Mouse (Mus musculus) limb, embryonic 14.5 days (tissue): Measurements from ENCODE around the gene Notch3. TPM values are rescaled to one million over a fixed set of nuclear protein-coding genes. Genes with fewer than 3 reads are reported as not detected.

Experiments
- ATAC-seq: fragments of 200-750 bp; cut with Nextera tagmentation; 2 replicates; pipeline ENCODE4 v1.8.0; 2017; ENCODE audit warnings: low read depth, moderate number of reproducible peaks, moderate TSS enrichment; ENCODE audit not compliant: low FRiP score
- DNase-seq: peaks from one replicate; pipeline ENCODE4 v3.0.0-alpha.2; 2015; ENCODE audit warnings: low spot score
- H3K27ac ChIP-seq: fragments of 300-500 bp; sonication (generic); replicated peaks from 2 replicates; pipeline ENCODE4 v1.5.1; 2014; ENCODE audit warnings: low read depth, mild to moderate bottlenecking, low read length, moderate library complexity, mixed read lengths
- H3K27me3 ChIP-seq: fragments of 300-500 bp; sonication (generic); 2 replicates; pipeline ENCODE4 v1.6.1; 2014; ENCODE audit warnings: low read length, mixed read lengths; ENCODE audit not compliant: control insufficient read depth, insufficient read depth
- H3K36me3 ChIP-seq: fragments of 300-500 bp; sonication (generic); 2 replicates; pipeline ENCODE4 v1.6.1; 2014; ENCODE audit warnings: mild to moderate bottlenecking, low read length, moderate library complexity, mixed read lengths; ENCODE audit not compliant: control insufficient read depth, insufficient read depth
- H3K4me1 ChIP-seq: fragments of 300-500 bp; sonication (generic); 2 replicates; pipeline ENCODE4 v1.6.1; 2014; ENCODE audit warnings: antibody characterized with exemption, low read length, mixed read lengths; ENCODE audit not compliant: control insufficient read depth, insufficient read depth
- H3K4me2 ChIP-seq: fragments of 300-500 bp; sonication (generic); replicated peaks from 2 replicates; pipeline ENCODE4 v1.6.1; 2014; ENCODE audit warnings: low read depth, mild to moderate bottlenecking, low read length, moderate library complexity; ENCODE audit not compliant: severe bottlenecking
- H3K4me3 ChIP-seq: fragments of 300-500 bp; sonication (generic); replicated peaks from 2 replicates; pipeline ENCODE4 v1.5.1; 2014; ENCODE audit warnings: low read length
- H3K9ac ChIP-seq: fragments of 300-500 bp; sonication (generic); 2 replicates; pipeline ENCODE4 v1.6.1; 2014; ENCODE audit warnings: mild to moderate bottlenecking, low read depth, low read length, moderate library complexity; ENCODE audit not compliant: severe bottlenecking
- H3K9me3 ChIP-seq: fragments of 300-500 bp; sonication (generic); 2 replicates; pipeline ENCODE4 v1.6.1; 2016; ENCODE audit warnings: low read length; ENCODE audit not compliant: control insufficient read depth
- POLR2A ChIP-seq: fragments of 200-500 bp; IDR thresholded peaks from 2 replicates; pipeline ENCODE4 v1.8.0; 2012; ENCODE audit warnings: inconsistent platforms, mild to moderate bottlenecking, moderate library complexity, borderline replicate concordance; ENCODE audit not compliant: insufficient read depth, insufficient read length; ENCODE audit errors: extremely low read depth
- WGBS: fragments of 180-500 bp; shearing (Covaris S2); extraction: QIAGEN DNeasy Blood & Tissue Kit; methylation state at CpG from one replicate; pipeline ENCODE4 v1.1.7; 2014; 5-methylcytosine and 5-hydroxymethylcytosine counted together
- polyA plus RNA-seq, 2 experiments: library from polyadenylated mRNA; depleted of rRNA in 1 of 2; stranded (reverse) in 1 of 2; unstranded in 1 of 2; fragments of >200 nt; fragmentation: Nextera tagmentation in 1 of 2; extraction: Ambion mirVana in 1 of 2; gene quantifications; 2 replicates each; pipeline versions ENCODE4 v1.2.1 to v1.2.3; 2012 to 2014

Gene Notch3
- polyA plus RNA-seq, 2 experiments: 19.4 to 50.0 TPM

DNA sequence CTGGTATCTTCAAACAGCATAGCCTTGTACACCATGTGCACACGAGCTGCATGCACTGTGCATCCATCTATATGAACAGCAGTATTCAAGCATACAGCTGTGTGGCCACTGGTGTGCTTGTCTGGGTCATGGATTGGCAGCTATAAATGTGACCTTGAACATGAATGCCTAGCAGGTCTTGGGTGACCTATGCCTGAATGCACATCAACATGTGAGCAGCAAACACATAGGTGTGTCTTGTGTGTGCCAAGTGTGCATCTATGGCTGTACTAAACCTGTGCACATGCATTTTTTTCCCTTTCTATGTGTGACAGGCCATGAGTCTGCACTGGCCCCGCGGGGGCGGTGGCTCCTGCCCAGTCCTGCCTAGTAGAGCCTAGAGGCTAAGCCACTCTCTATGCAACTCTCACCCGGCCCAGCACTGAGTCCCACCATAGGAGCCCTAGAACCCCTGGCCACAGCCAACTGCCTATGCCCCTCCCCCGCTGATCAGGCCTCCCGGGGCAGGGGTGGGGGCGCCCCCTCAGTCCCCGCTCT, 1.3 kb downstream of the Notch3 start:
- H3K27me3 ChIP-seq: no peaks in the 10 kb centered on the region
- DNase-seq (no peak), ATAC-seq (peak; percentile 35)
- no peak for TF ChIP-seq POLR2A
- peak overlapping the region; percentile 72 for H3K4me3 ChIP-seq
- peak overlapping the region; percentile 83 for H3K27ac ChIP-seq
- peak overlapping the region; percentile 84 for H3K4me2 ChIP-seq
- no peaks in the 10 kb centered on the region for H3K9me3 ChIP-seq
- H3K9ac ChIP-seq: peak overlapping the region; percentile 75
- no peaks in the 10 kb centered on the region for H3K36me3 ChIP-seq
- H3K4me1 ChIP-seq: peaks cover 23% of the 10 kb centered on the region; the same call in 1 of the 2 replicates
- WGBS: 5% methylated on average over 9 of the region's 9 CpGs

DNA sequence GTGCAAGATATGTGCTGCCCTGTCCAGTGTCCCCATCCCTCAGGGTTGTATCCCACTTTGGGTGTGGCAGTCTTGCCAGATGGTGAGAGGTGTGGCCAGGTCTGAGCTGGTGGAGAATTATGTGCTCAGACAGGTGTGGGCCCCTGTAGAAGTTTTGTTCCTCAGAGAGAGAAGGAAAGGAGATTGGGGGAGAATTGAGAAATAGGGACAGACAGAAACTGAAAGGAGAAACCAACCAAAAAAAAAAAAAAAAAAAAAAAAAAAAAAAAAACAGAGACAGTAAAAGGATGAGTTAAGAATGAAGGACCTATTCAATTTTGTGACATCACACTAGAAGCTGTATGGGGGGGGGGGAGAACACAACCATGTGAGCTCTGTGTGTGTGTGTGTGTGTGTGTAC, 1.9 kb downstream of the Notch3 start:
- peaks cover 23% of the 10 kb centered on the region; the same call in 1 of the 2 replicates for H3K4me1 ChIP-seq
- no peak overlapping the region for H3K9ac ChIP-seq
- ATAC-seq: no peak
- H3K9me3 ChIP-seq: no peaks in the 10 kb centered on the region
- no peaks in the 10 kb centered on the region for H3K36me3 ChIP-seq
- no peaks in the 10 kb centered on the region for H3K27me3 ChIP-seq
- TF ChIP-seq POLR2A: no peak
- DNase-seq: no peak
- H3K4me2 ChIP-seq: 0 out of 2 replicates have a peak overlapping the region, but pooled peaks have one; percentile 84
- H3K27ac ChIP-seq: no peak overlapping the region
- H3K4me3 ChIP-seq: no peak overlapping the region

DNA sequence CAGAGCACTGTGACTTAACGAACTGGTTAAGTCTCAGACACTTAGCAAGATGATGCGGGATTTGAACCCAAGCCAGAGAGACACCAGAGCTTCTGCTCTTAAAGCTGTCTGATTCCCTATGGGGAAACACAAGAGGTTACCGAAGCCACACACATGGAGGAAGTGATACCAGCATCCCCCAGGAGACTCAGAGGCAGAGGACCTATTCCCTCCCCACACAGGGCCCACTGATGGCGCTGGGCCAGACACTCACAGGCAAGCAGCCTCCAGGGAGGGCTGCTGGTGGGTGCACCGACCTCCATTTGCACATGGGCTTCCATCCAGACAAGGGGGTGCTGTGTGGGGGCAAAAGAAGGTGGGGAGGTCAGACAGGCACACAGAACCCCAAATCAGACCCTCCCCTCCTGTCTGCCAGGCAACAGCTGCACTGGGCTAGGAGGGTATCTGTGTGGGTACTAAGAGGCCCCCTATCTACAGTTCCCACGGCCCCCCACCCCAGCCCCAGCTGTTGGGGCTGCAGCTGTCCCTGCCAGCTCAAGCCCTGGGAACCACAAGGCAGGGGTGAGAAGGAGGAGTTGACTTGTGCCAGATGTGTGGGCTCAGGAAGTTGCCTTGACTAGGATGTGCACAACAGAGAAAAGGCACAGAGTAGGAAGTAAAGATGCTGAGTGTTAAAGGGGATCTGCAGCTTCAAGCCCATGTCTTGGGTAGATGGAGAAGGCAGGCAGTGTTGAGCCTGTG, 2.6 kb downstream of the Notch3 start:
- 64% methylated on average over 6 of the region's 6 CpGs for WGBS
- Histone ChIP-seq H3K9me3 (no peaks in the 10 kb centered on the region), H3K27ac (no peak overlapping the region), H3K9ac (no peak overlapping the region), H3K4me2 (0 out of 2 replicates have a peak overlapping the region, but pooled peaks have one; percentile 13), H3K36me3 (no peaks in the 10 kb centered on the region), H3K4me1 (peaks cover 23% of the 10 kb centered on the region; the same call in 1 of the 2 replicates), H3K27me3 (no peaks in the 10 kb centered on the region), H3K4me3 (no peak overlapping the region)
- ATAC-seq (peak; percentile 24; the same call in 1 of the 2 replicates), DNase-seq (peak; percentile 19)
- no peak for TF ChIP-seq POLR2A

DNA sequence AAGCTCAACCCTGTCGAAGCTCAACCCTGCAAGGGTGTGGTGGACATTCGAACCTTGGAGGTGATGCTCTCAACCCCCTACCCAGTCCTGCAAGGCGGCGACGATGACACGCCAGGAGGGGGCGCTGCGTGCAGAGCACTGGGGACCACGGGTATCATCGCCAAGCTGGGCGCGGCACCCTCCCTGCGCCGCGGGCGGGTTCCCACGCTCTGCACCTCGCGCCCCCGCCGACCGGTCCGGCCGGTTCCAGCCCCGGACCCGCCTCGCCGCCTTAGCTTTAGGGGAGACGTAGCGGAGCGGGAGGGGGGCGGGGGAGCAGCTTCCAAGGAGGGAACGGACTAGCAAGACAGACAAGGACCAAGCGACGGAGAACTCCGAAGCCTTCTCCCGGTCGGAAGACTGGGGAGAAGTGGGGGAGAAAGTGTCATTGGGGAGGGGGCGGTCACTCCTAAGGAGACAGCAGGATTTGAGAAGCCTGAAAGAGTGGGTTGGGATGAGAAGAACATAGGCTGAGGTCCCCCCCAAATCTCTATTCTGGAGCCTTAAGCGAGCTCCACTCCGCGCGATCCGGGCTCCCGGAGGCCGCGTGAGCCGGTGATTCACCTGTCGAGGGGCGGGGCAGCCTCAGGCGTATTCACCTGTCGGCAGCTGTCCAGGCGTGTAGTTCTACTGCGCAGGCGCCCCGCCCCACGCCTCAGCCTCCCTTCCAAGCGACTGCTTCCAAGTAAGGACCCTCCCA, 4.4 kb downstream of the Notch3 start:
- Histone ChIP-seq H3K4me2 (peak overlapping the region; percentile 80), H3K4me3 (peak overlapping the region; percentile 45), H3K9me3 (no peaks in the 10 kb centered on the region), H3K4me1 (peaks cover 23% of the 10 kb centered on the region; the same call in 1 of the 2 replicates), H3K27me3 (no peaks in the 10 kb centered on the region), H3K9ac (peak overlapping the region; percentile 38), H3K27ac (no peak overlapping the region), H3K36me3 (peaks cover 17% of the 10 kb centered on the region)
- no peak for TF ChIP-seq POLR2A
- 3% methylated on average over 47 of the region's 58 CpGs for WGBS
- peak; percentile 45 for DNase-seq
- no peak for ATAC-seq

DNA sequence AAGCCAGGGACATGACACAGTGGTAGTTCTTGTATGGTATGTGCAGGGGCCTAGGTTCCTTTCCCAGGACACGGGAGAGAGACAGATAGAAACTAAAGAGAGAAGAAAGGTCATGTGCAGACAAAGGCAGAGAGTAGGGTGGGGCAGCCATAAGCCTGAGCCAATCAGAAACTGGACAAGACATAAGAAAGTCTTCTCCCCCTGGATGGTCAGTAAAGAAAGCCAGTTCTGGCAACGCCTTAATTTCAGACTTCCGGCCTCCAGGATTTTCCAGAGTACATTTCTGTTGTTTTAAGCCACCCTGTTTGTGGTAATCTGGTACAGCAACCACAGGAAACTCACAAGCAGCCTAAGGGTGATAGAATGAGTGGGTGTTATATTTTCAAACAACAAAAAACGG, 5.8 kb downstream of the Notch3 start:
- H3K27me3 ChIP-seq: no peaks in the 10 kb centered on the region
- no peak overlapping the region for H3K27ac ChIP-seq

More for the DNA sequence above, 5.8 kb downstream of the Notch3 start:
- H3K9me3 ChIP-seq: no peaks in the 10 kb centered on the region
- no peak overlapping the region for H3K4me2 ChIP-seq
- H3K9ac ChIP-seq: no peak overlapping the region
- DNase-seq (no peak), ATAC-seq (no peak)
- no peak for TF ChIP-seq POLR2A
- peaks cover 20% of the 10 kb centered on the region; the same call in 1 of the 2 replicates for H3K4me1 ChIP-seq
- no peak overlapping the region for H3K4me3 ChIP-seq
- peaks cover 25% of the 10 kb centered on the region for H3K36me3 ChIP-seq
- WGBS: 75% methylated on average over 4 of the region's 4 CpGs
